Mouse (Mus musculus) spleen, embryonic (tissue): ENCODE data around the gene Atp1a1.

Source experiments
- CTCF ChIA-PET: fragments of 350-600 bp; sonication (Branson Sonifier 250); formaldehyde crosslinking; loops from one replicate; lab custom pipeline; 2022; lab: Charles Lee

Gene Atp1a1

GRCm38 (mm10) chr3:101611813-101612491, 7.5 kb upstream of the Atp1a1 start:
- CTCF ChIA-PET, result no interaction called here

- CTCF ChIA-PET, result no interaction called here
These were observed 6.7 kb upstream of the Atp1a1 start for GRCm38 (mm10) chr3:101611012-101611812.

DNA sequence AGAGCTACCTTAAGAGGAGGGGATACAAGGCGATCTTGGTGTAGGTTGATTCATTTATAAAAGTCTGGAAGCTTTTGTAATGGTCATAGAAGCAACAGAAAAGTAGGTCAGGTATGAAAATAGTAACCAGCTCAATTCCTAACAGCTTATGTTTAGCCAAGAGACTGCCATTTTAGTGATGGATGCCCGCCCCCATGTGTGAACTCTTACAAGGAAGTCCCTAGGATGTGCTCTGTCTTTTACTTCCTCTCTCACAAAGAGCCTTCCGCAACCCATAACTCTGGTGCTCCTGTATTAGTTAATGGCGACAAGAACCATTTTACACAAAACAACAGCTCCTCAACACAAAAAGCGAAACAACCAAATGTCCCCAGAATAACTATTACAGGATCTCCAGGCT, 4.8 kb upstream of the Atp1a1 start:
- CTCF ChIA-PET, result no interaction called here

GRCm38 (mm10) chr3:101606861-101607455, 2.5 kb upstream of the Atp1a1 start:
- CTCF ChIA-PET, result no interaction called here

DNA sequence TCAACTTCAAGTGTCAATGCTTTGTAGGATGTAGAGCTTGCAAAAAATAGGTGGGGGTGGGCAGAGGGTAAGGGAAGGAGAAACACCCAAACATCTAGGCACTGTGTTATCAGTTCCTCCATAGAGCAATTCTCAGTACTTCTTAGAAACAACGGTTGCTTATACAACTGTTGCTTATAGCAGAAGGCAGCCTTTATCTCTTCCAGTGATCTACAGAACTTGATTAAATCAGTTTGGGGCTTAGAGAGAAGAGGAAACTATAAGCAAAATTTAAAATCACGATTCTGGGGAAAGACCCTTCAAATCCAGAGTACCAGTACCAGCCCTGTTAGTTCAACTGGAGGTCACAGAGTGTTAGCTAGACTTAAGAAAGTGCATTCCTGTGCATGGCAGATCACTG, 1.2 kb upstream of the Atp1a1 start:
- CTCF ChIA-PET, result no interaction called here

- CTCF ChIA-PET, result no interaction called here
These were observed 807 bp upstream of the Atp1a1 start for GRCm38 (mm10) chr3:101605291-101605690.

GRCm38 (mm10) chr3:101603661-101604549, 579 bp downstream of the Atp1a1 start:
- CTCF ChIA-PET, result interaction anchor here (0.5 kb wide), 1 partner anchor 1417 kb away, joined by 3 read pairs; no protein-coding TSS in a partner anchor

DNA sequence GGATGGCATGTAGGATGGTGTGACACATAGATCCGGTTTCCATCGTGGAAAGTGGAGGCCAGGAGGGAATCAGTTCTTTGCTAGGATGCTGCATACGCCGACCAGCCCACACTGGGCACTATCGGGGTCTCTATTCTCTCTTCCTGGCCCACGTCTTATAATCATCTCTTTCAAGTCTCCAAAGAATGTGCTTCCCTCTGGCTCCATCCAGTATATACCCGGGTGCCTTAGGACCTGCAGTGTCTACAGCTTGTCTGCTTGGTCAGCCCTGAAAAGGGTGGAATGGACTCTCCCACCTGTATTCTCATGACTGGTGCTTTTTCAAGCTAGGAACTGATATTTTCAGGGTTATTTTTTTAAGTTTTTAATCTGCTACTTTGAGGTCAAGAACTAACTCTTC, 1.3 kb downstream of the Atp1a1 start:
- CTCF ChIA-PET, result interaction anchor here (0.5 kb wide), 1 partner anchor 1417 kb away, joined by 3 read pairs; no protein-coding TSS in a partner anchor

GRCm38 (mm10) chr3:101602511-101603055, 1.9 kb downstream of the Atp1a1 start:
- CTCF ChIA-PET, result interaction anchor here (0.6 kb wide), 1 partner anchor 64 kb away, joined by 4 read pairs; no protein-coding TSS in a partner anchor

DNA sequence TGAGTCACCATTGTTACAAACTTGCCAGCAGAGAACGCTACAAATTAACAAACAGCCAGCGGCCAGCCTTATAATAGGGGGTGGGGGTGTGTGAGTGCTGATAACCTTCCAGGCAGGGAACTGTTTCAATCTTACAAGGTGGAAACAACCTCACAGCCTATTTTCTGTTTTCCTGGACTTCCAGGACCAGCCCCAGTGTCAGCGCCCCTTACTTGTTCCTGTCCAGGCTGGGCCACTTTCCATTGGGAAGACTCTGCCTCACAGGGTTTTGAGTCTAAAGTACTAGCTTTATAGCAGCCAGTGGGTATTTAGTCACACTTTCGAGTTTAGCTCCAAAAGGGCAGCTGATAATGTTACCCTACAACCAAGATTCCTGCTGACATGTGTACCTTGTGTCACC, 2.8 kb downstream of the Atp1a1 start:
- CTCF ChIA-PET, result interaction anchor here (0.6 kb wide), 1 partner anchor 64 kb away, joined by 4 read pairs; no protein-coding TSS in a partner anchor

GRCm38 (mm10) chr3:101601003-101601525, 3.4 kb downstream of the Atp1a1 start:
- CTCF ChIA-PET, result no interaction called here

GRCm38 (mm10) chr3:101599920-101600741, 4.4 kb downstream of the Atp1a1 start:
- CTCF ChIA-PET, result no interaction called here

- CTCF ChIA-PET, result no interaction called here
These were observed 5.1 kb downstream of the Atp1a1 start for GRCm38 (mm10) chr3:101599191-101599919.

GRCm38 (mm10) chr3:101598231-101598905, 6.1 kb downstream of the Atp1a1 start:
- CTCF ChIA-PET, result no interaction called here

GRCm38 (mm10) chr3:101597317-101598096, 7.0 kb downstream of the Atp1a1 start:
- CTCF ChIA-PET, result no interaction called here

DNA sequence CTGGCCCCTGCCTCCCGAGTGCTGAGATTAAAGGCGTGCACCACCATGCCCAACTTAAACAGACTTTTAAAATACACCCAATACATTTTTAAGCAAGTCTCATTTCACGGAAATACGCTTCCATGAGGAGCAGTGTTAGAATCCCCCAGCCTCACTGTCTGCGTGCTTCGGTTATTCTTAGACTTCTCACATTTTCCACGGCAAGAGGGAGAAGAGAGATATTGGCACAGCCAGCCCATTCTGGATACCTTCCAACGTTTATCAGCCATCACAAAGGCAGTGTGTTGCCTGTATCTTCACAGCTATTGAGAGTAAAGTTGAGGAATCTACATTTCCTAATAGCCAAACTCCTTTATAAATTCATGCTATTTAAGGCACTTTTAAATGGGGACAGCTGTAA, 7.8 kb downstream of the Atp1a1 start:
- CTCF ChIA-PET, result no interaction called here

GRCm38 (mm10) chr3:101595866-101596630, 8.4 kb downstream of the Atp1a1 start:
- CTCF ChIA-PET, result no interaction called here
